Mouse (Mus musculus): ENCODE data around the gene Tmem170.

DNA sequence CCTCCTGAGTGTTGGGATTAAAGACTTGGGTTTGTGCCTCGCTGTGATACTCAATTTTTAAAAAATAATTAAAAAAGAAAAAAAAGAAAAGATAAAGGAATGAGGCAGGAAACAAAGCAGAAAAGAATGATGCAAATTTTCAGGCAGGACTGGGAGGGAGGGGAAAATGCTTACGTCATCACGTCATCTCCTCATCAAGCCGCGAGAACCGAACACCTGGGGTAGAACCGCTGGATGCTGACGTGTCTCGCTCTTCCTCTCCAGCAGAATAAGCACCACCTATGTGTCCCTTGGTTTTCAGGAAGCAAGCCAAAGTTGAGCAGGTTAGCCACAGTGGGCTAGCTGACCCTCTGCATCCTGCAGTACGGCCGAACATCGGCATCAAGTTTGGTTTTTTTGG lies 20.6 kb downstream of the Tmem170 start:
- TF ChIP-seq CTCF (IDR thresholded peaks at IDR 0.05) = no peak
- no peak for TF ChIP-seq EP300 (IDR thresholded peaks at IDR 0.05)
